Mouse (Mus musculus): Measurements from ENCODE around the gene Helz.
"Not testable (repeated sequence)": the region's sequence is repeated elsewhere in the genome, so short reads cannot be mapped to it uniquely, and the experiment has no call there.

Gene Helz

GRCm38 (mm10) chr11:107547351-107548203 lies at the start of gene Helz:
Gene Helz, plus strand, starts transcription at chr11:107547930.
- DNase-seq (ENCODE audit: low spot score in 2 of 2) = peak; percentile 13 to 42

GRCm38 (mm10) chr11:107502801-107503200 lies 44.9 kb upstream of the Helz start:
- DNase-seq (ENCODE audit: low spot score in 2 of 2) = no peak

- DNase-seq (ENCODE audit: low spot score in 2 of 2) = not testable (repeated sequence)
Observed at GRCm38 (mm10) chr11:107504364-107504763, 43.4 kb upstream of the Helz start.

GRCm38 (mm10) chr11:107506260-107506659 lies 41.5 kb upstream of the Helz start:
- no peak for DNase-seq (ENCODE audit: low spot score in 2 of 2)

GRCm38 (mm10) chr11:107509631-107510338 lies 37.9 kb upstream of the Helz start:
- no peak for DNase-seq (ENCODE audit: low spot score in 2 of 2)

GRCm38 (mm10) chr11:107510362-107511269 lies 37.1 kb upstream of the Helz start:
- no peak for DNase-seq (ENCODE audit: low spot score in 2 of 2)

GRCm38 (mm10) chr11:107511954-107512353 lies 35.8 kb upstream of the Helz start:
- DNase-seq (ENCODE audit: low spot score in 2 of 2) = peak; percentile 17 to 40

GRCm38 (mm10) chr11:107513047-107513446 lies 34.7 kb upstream of the Helz start:
- no peak for DNase-seq (ENCODE audit: low spot score in 2 of 2)

- no peak for DNase-seq (ENCODE audit: low spot score in 2 of 2)
Observed at GRCm38 (mm10) chr11:107516387-107516786, 31.3 kb upstream of the Helz start.

GRCm38 (mm10) chr11:107518645-107519429 lies 28.9 kb upstream of the Helz start:
- no peak for DNase-seq (ENCODE audit: low spot score in 2 of 2)

- DNase-seq (ENCODE audit: low spot score in 2 of 2) = no peak
Observed at GRCm38 (mm10) chr11:107521153-107521552, 26.6 kb upstream of the Helz start.

GRCm38 (mm10) chr11:107524966-107525365 lies 22.8 kb upstream of the Helz start:
- DNase-seq (ENCODE audit: low spot score in 2 of 2) = no peak

GRCm38 (mm10) chr11:107527632-107528031 lies 20.1 kb upstream of the Helz start:
- no peak for DNase-seq (ENCODE audit: low spot score in 2 of 2)

GRCm38 (mm10) chr11:107529320-107529719 lies 18.4 kb upstream of the Helz start:
- no peak for DNase-seq (ENCODE audit: low spot score in 2 of 2)

GRCm38 (mm10) chr11:107531445-107531844 lies 16.3 kb upstream of the Helz start:
- DNase-seq (ENCODE audit: low spot score in 2 of 2) = no peak

- DNase-seq (ENCODE audit: low spot score in 2 of 2) = no peak
Observed at GRCm38 (mm10) chr11:107532271-107532670, 15.5 kb upstream of the Helz start.

GRCm38 (mm10) chr11:107538994-107539393 lies 8.7 kb upstream of the Helz start:
- DNase-seq (ENCODE audit: low spot score in 2 of 2) = no peak

- DNase-seq (ENCODE audit: low spot score in 2 of 2) = no peak
Observed at GRCm38 (mm10) chr11:107540339-107540738, 7.4 kb upstream of the Helz start.

- DNase-seq (ENCODE audit: low spot score in 2 of 2) = no peak
Observed at GRCm38 (mm10) chr11:107545747-107546476, 1.8 kb upstream of the Helz start.

GRCm38 (mm10) chr11:107546667-107547301 lies 946 bp upstream of the Helz start:
- peak in 1 of 2 experiments; percentile 13 for DNase-seq (ENCODE audit: low spot score in 2 of 2)

Data from frontal cortex, postnatal 14 days (tissue).